Mouse (Mus musculus) embryo, embryonic 10.5 days (tissue): ENCODE measurements at regions not wholly inside any gene's neighbourhood (a gene's known extent, or its start where the extent isn't known, plus 50 kb on each side); places are given as distances from the start of the nearest gene placed in this dataset.
"Not testable (repeated sequence)": the region's sequence is repeated elsewhere in the genome, so short reads cannot be mapped to it uniquely, and the experiment has no call there.

Experiments
- DNase-seq: peaks from one replicate; pipeline ENCODE4 v3.0.0-alpha.2; 2015; ENCODE audit warnings: low spot score

DNA sequence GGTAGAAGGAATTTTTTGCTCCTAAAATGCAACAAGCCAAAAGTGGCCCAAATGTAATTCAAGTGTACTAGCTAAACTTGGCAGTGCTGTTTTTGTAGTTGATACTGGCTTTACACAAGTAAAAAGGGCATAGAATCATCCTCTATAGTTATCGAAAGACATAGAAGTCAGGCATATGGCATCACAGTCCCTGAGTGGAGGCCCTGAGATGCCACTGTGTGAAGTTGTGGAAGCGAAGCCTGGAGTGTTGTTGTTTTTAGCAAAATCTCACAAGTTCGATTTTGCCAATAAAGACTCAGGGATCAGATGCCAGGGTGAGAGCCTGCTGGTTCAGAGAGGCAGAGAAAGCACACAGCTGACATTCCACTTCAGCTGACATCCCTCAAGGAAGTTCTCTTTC, 121.6 kb upstream of the C9orf72 start:
- DNase-seq: no peak

DNA sequence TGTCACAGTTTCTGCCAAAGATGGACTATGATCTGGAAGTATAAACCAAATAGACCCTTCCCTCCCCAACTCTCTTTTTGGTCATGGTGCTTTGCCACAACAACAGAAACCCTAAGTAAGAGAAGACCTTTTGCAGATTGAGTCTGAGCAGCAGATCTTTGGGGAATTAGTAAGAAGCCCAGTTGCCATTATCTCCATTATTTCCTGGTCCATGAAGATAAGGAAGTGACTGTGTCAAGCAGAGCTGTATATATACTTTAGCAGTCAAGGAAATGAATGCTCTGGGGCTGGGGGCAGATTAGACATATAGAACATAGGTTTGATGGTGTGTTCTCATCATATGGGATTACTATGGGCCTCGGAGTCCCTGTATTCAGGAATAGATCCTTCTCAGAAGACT, 117.8 kb upstream of the C9orf72 start:
- no peak for DNase-seq

DNA sequence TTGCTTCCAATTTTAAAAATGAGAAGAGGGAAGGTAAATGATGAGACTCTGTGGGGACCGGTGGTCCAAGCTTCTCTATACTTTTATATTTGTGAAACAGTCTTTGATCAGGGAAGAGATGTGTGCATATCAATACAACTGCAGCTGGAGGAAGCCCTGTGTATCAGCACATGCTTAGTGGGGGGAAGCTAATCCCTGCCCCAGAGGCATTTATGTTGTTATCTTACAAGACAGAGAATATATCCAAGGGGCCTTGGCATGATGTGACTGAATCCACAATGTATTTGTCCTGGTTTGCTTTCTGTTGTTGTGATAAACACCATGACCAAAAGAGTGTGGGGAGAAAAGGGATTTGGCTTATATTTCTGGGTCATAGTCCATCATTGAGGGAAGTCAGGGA, 105.2 kb upstream of the C9orf72 start:
- DNase-seq: no peak

DNA sequence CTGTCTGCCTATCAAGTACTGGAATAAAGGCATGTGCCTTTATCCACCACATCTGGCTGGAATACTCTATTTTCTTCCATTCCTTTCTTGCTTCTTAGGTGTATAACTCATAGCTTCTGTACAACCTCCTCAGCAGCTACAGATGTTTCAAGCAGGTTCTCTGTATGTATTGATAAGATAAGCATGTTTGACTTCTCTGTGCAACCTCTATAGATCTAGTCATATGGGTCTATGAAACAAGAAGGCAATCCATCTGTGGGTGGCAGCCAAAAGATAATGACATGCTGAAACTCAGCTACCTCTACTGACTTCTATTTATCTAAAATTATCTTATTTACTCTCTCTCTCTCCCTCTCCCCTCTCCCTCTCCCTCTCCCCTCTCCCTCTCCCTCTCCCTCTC, 99.3 kb upstream of the C9orf72 start:
- no peak for DNase-seq

DNA sequence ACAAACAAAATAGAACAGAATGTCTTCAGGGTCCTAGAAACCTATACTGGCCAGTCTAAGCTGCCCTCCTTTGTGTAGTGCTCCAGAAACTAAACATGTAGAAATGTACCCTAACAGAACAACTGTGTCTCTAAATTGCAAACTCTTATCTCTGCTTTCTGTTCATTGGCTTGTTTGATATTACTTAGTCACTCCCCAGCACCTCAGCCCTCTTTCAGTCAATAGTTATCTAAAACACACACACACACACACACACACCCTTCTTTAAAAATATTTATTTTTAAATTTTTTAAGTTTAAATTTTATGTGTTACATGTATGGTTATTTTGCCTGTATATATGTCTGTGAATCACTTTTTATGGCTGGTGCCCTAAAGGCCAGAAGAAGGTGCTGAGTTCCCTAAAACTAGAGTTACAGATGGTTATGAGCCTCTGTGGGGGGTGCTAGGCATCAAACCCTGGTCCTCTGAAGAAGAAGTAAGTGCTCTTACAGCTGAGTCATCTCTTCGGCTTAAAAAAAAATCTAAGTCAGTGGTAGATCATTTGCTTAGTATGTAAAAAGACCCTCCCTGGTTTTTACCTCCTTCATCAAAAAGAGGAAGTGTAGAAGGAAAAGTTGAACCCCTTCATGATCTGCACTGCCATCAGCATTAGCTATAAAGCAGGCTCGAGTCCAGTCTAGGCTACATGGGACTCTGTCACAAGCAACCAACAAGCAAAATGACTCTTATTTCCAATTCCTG, 96.6 kb upstream of the C9orf72 start:
- DNase-seq: no peak

DNA sequence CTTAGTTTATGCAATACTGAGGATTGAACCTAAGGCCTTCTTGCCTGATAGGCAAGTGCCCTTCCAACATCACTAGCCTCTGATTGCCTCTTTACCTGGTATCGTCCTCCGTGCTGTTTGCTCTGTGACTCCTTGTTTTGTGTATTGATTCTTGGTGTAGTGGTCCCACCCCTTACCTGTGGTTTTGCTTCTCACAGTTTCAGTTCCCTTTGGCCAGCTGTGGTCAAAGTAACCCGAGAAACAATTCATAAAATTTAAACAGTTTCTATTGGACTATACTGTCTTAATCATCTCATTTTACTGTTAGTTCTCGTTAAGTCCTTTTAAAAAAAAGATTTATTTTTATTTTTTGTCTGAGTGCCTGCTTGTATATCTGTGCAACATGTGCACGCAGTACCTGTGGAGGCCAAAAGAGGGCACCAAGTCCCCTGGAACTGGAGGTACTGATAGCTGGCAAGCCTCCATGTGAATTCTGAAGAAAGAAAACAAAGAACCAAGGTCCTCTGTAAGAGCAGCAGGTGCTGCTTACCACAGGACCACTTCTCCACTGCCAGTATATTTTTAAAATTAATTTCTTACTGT, 84.5 kb upstream of the C9orf72 start:
- DNase-seq: peak; percentile 70

DNA sequence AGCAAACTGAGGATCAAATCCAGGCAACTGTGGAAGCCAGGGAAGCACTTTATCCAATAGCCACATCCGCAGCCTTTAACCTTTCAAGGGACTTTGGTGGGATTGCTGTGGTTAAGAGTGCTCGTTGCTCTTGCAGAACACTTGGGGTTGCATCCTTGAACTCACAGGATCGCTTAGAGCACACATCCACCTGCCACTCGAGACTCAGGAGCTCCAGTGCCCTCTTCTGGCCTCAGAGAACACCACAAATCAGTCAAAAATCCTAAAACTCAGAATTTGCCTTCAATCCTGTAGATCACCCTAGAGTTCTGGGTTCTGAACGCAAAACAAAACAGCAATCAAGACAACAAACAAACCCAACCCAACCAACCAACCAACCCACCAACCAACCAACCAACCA, 82.2 kb upstream of the C9orf72 start:
- peak; percentile 4 for DNase-seq

DNA sequence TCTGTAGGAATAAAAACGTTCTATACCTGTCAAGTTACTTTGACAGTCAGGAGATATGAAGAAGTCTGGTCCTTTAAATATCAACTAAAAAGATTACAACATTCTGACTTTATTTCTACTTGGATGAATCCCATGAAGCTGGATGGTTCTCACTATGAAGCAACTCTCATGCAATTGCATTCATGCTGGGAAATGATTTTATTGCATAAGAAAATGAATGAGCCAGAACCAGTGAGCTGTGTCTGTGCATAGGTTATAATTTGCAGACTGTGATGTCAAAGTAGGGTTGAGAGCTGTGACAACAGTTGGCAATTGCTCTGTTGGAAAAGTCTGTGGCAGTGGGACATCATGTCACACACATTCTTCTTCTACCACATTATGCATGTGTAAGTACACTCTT, 79.2 kb upstream of the C9orf72 start:
- no peak for DNase-seq

DNA sequence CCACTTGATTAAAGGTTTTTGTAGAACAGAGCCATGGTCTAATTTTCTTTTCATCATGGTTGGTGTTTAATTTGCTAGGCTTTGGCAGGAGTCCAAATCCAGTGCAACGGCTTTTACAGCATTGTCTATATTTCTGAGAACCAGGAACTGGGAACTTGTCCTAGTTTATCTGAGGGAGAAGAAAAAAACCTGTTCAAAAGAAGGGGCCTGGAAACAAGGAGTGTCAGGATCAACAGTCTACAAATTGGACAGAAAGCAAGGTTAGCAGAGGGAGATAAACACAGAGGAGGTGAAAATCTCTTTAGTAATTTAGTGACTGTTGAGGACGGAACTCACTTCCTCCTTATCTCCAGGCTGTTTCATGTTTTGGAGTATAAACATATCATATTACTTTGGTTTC, 74.9 kb upstream of the C9orf72 start:
- no peak for DNase-seq

DNA sequence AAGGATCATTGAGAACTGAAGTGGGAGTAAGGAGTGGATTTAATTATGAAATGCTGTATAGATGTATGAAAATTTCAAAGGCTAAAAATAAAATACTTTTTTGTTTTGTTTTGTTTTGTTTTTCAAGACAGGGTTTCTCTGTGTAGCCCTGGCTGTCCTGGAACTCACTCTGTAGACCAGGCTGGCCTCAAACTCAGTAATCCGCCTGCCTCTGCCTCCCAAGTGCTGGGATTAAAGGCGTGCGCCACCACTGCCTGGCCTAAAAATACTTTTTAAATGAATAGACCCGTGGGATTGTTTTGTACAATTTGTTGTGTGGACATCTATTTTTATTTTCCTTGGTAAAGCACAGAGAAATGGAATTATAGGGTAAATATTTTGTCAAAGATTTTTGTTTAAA, 74.4 kb upstream of the C9orf72 start:
- not testable (repeated sequence) for DNase-seq

DNA sequence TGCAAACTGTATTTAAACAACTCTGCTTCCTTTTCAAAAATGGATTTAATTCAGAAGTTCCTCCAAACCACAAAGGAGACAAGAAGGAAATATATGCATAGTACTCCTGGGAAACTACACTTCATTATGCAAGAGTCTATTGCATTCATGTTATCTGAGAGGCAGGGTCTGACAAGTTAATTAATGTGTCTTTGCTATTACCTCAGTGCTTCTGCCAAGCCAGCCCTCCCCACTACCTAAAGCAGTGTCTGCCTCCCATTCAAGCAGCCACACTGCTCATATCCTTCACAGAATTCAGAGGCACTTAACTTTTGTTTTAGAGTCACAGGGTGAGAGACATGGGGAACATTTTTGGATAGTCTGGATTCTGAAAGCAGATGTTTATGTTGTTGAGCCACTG, 58.6 kb upstream of the C9orf72 start:
- DNase-seq: no peak
